Mouse (Mus musculus): ENCODE data around the gene Lrrc1.
"Not testable (repeated sequence)": the region's sequence is repeated elsewhere in the genome, so short reads cannot be mapped to it uniquely, and the experiment has no call there.

Lrrc1 gene

DNA sequence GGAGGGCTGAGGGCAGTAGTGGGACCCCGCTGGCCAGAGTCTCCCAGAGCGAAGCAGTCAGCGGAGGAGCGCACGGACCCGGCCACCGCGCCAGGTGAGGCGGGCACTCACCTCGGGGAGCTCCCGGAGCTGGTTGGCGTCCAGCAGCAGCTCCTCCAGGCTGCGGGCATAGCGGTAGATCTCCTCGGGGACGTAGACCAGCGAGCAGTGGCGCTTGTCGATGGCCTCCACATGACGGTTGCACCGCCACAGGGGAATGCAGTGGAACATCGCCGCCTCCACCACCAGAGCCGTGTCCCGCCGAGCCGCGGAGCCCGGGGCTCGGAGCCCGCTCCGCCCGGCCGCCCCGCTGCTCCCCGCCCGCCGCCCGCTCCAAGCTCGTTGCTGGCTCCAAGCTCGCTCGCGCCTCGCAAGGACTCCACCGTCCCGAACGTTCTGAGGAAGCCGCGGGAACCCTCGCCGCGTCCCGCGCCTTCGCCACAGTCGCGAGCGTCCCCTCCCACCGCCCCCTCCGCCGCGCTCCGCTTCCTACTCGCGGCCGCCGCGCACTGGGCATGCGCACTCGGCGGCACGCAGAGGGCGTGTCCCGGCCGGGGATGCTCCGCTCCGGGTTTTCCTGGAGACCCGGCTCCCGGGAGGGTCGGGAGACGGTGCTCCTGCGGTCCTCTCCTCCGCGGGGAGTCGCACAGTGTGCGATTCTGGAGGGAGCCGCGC is at the start of gene Lrrc1:
Gene Lrrc1, minus strand, starts transcription at position 517 of the 714 bp plus-strand sequence.
- DNase-seq (ENCODE audit: low spot score): peak; percentile 93

DNA sequence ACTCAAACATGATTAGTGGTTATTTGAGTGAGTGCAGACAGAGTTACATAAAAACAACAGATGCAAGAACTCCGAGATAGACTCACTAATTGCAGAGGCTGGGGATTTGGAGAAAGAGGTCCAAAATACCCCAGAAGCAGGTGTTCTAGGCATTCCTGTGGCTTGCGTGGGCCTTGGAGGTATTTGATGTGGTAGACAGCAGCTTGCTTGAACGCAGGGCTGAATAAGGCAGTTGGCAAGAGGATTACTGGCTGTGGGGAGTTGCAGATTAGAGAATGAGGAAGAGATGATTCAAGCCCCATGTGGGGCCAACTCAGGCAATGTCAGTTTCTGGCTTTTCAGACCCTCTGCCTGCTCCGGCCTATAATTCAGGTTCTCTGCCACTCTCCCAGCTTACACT is 47.8 kb upstream of the Lrrc1 start:
- DNase-seq (ENCODE audit: low spot score): no peak

DNA sequence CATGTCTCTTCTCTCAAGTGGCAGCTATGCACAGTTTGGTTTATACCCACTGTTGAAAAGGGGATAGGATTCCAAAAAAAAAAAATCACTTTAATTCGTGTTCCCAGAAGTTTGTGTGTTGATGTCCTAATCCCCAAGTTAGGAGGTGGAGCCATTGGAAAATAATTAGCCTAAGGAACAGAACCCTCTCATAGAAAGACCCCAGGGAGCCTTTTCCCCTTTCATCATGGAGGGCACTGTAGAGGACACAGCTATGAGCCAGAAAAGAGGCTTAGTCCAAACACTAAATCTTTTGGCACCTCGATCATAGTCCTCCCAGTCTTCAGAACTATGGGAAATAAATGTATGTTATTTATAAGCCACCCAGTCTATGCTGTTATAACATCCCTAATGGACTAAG is 44.8 kb upstream of the Lrrc1 start:
- no peak for DNase-seq (ENCODE audit: low spot score)

DNA sequence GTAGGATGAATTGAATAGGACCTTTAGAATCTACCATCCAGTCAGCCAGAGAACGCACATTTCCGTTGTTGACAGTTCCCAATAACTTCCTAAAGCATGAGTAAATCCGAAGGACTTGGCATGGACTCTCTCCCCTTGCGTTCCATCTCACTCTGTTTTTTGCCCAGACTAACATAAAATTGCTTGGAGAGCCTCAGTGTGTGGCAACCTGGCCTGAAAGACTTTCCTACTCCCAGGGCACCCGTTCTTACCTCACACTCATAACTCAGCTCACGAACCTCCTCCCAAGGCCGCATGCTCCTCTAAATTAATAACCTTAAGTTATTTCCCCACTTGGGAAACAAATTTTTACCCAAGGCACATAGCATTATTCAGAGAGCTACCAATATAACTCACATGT is 42.9 kb upstream of the Lrrc1 start:
- no peak for DNase-seq (ENCODE audit: low spot score)

DNA sequence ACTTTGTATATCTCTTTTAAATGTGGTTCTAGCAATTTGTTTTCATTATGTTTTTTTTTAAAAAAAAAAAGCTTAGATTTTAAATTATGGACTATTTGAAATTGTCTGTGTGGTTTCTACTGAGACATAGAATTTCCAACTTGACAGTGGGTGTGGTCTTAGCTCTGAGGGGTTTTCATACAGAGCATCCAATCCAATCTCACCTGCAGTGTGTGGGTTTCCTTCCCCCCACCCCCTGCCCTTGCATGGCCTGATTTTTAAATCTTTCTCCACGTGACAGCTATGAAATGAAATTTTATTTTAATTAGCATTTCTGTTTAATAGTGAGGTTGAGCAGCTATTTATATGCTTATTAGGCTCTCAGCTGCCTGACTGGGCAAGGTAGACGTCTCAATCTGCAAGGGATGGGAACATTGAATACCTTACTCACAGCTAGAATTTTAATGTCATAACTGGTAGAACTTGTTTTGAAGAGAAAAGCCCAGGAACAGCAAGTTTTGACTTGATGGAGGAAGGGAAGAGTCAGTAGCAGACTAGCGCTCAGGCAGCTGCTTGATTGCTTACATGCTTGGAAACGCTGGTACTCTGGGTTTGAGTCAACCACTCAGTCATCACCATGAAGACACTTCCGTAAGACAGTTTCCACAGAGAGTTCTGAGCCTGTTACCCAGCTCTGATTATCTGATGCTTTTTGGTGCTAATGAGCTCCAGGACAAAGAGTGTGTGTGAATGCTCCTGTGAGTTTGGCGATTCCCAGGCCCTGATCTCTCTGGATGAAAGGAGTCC is 42.3 kb upstream of the Lrrc1 start:
- no peak for DNase-seq (ENCODE audit: low spot score)

DNA sequence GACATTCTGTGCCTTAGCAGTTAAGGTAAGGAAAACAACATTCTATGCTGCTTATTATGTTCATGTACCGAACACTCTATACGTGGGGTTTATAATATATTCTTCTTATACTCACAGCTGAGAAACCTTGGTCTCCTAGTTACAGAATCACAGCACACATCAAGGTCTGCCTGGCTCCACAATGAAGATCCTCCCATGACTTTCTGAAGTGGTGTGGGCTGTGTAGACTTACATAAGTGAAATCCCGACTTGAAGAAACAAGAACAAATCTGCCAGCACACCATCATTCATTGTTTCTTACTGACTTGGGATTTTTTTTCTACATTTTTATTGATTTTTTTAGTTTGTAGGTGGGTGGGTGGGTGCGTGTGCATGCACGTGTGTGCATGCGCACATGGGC is 40.1 kb upstream of the Lrrc1 start:
- no peak for DNase-seq (ENCODE audit: low spot score)

DNA sequence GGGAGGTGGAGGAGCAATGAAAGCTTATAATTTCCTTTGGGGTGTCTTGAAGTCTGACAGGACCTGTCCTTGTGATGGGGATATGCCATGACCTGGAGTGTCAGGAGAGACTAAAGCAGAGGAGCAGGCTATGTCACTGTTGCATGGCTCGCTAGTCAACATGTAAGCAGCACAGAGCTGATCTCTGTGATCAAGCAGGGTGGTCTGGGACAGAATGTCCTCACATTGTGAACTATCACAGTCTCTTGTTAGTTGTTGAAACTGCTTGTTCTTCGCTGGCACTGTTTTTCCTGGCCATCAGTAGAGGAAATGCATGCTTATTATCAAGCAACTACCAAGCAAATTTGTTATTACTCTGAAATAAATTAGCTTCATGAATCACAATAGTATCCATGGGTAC is 38.6 kb upstream of the Lrrc1 start:
- no peak for DNase-seq (ENCODE audit: low spot score)

DNA sequence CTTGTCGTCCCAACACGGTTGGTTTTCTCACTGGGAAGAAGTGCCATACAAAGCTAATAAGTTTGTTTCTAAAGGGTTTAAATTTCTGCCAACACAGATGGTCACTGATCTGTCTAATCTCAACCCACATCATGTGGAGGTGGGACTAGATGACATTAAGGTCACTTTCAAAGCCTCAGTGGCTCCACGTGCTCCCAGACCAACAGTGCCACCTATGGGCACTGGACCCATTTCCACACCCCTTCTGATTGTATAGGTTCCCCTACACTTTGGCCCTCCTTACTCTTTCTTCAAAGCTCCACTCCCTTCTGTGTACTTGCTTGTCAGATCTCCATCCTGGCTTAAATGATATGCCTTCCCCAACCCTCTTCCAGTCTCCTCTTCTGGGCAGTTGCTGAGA is 35.2 kb upstream of the Lrrc1 start:
- DNase-seq (ENCODE audit: low spot score): no peak

DNA sequence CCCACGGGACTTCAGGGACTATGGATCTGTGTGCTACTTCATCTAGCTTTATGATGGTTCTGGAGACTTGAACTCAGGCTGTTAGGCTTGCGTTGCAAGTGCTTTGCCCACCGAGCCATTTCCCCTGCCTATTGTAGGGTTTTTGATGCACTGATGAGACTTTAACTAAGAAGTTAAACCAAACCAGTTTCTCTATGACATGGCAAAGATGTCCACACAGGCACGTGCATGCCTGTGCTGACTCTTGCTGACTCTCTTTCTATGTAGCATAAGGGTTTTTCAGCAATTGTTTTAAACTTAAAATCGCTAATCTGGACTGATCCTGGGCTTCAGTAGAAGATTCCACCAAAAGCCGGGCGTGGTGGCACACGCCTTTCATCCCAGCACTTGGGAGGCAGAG is 33.3 kb upstream of the Lrrc1 start:
- no peak for DNase-seq (ENCODE audit: low spot score)

DNA sequence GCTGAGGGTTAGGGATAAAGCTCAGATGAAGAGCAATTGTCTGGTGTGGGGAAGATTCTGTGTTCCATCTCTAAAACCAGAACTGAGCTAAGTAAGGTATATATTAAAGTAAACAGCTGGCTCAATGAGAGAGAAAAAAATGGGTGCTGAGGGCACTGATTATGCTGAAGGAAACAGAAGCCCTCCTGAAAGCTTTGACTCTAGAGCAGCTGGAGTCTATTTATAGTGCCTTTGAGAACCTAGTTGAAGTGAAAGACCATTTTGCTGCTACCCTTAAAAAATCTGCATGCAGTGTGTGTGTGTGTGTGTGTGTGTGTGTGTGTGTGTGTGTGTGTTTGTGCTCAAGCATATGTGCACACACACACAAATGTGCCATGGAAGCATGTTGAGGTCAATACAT is 32.7 kb upstream of the Lrrc1 start:
- no peak for DNase-seq (ENCODE audit: low spot score)

DNA sequence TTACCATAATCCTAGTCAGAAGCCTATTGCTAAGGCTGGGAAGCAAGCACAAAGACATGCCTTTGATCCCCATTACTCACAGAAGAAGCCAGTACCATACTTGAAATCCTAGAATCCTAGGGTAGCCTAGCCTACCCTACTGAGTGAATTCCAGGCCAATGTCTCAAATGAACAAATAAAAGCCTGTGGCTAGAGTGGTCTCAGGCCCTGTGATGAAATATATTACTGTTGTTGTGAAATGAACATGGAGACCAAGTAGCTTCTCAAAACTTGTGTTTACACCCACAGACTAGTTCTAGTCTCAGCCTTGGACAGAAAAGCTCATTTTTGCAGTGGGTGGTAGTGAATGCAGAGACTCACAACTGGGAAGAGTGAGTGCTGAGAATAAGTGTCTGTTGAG is 31.6 kb upstream of the Lrrc1 start:
- no peak for DNase-seq (ENCODE audit: low spot score)

DNA sequence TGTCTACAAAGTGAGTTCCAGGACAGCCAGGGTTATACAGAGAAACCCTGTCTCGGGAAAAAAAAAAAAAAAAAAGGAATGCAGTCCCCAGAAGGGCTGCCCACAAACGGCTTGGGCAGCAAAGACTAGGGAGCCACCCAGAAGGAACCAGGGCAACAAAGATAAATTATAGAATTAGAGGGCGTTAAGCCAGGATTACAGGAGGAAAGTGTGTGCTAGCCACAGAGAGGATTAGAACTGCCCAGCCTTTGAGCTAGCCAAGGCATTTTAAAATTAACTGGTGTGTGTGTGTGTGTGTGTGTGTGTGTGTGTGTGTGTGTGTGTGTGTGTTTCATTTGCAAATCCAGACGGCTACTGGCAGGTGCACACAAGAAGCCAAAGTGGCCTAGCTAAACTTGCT is 30.3 kb upstream of the Lrrc1 start:
- not testable (repeated sequence) for DNase-seq (ENCODE audit: low spot score)

DNA sequence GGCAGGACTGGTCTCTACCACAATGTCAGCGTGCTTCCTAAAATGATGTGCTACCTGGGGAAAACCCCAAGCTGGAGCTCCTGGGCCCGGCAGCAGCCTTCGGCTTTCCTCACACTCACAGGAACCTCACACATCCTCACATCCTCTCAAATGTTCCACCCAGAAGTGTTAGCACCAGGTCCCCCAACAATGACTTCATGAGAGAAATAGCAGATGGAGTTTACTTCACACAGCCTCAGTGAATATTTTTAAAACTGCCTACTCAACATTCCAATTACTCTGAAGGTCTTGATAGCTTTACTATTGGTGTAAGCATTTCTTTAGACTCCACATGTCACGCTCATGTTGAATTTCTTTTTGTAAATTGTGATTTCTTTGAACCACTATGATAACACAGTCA is 27.2 kb upstream of the Lrrc1 start:
- no peak for DNase-seq (ENCODE audit: low spot score)

DNA sequence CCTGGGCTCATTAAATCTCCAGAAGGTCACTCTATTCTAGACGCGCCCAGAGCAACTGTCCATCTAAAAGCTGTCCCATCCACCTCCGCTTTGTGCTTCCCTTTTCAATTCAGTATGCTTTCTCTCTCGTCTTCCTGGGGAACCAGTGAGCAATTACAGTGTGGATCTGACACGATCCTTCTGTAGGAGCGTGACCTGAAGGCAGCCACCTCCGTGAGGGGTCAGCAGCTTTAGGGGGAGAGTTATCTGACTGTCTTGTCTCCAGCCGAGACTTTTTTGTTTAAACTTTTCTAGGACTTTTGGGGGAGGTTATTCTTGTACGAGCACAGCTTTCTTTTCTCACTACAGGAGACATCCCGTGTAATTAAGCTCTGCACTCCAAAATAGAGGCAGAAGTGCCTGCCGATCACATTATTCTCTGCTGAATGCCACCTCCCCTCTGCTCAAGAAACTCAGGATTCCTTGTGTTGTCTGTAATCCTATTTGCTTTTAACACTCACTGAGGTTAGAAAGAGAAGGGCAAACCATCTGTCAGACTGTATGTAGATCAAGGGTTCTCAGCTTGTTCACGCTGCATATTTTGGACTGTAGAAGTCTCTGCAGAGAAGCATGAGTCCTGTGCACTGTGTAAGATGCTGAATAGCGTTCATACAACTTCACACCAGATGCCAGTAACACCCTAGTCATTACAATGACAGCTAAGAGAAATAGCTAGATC is 24.3 kb upstream of the Lrrc1 start:
- DNase-seq (ENCODE audit: low spot score): no peak

DNA sequence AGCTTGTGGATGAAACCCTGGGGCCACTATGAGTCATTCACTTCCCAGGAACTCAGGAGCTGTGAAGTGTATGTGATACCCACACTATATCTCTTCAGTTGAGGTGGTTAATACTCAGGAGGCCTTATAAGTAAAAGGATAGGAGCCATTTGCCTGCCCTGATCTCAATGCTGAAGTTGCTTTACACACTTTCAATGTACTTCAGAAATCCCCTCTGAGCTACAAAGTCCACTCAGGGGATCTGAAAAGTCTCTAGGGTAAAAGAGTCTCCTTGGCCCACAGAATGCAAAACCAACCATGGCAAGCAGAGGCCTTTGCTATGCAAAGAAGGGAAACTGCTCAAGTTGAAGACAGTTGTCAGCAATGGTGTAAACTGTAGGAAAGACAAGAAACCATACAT is 17.2 kb upstream of the Lrrc1 start:
- DNase-seq (ENCODE audit: low spot score): no peak

DNA sequence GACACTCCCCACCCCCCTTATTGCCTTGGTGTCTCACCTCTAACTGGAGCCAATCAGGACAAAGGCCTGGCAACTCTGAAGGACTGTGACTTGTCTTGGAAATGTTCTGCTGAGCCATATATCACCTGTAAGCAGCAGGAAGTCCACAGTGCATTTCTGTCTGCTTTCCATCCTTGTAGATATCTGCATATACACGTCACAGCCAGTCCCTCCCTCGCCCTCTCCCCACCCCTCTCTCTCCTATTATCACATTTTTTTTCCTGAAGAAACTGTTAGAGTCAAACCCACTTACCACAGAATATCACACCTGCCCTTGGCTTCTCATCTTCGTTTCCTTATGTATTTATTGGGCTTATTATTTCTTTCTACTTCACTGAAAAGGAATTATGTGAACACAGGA is 13.3 kb upstream of the Lrrc1 start:
- no peak for DNase-seq (ENCODE audit: low spot score)

DNA sequence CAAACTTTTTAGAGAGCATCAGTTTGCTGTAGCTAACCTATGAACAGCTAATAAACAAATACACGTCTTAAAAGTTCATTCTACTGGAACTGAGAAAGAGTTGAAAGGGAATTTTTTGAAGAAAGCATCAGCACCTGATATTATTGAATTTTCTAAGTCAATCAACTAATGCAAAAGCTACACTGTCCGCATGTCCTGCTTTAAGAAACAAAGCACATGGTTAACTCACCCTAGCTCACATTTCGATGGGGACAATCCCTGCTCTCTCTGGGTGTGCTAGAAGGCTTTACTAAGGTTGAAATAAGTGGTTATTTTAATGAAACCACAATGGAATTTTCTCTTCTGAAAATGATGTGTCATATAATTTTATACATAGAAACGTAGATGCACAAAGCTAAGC is 12.5 kb upstream of the Lrrc1 start:
- DNase-seq (ENCODE audit: low spot score): no peak

DNA sequence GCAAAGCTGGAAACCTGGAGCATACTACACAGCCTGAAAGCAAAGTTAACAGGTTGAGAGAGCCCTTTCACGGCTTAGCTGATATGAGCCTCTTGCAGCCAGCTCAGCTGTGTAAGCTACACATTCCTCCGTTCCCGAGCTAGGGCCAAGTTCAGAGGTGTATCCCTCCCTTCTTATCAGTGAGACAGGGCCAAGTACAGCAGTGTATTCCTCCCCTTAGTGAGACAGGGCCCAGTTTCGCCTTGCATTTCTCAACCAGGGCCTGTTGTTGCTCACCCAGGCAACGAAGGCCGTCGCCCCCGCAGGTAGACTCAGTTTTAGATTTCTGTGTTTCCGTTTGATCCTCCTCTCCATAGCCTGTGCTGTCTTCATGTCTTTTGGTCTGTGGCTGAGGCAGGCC is 11.8 kb upstream of the Lrrc1 start:
- DNase-seq (ENCODE audit: low spot score): no peak

DNA sequence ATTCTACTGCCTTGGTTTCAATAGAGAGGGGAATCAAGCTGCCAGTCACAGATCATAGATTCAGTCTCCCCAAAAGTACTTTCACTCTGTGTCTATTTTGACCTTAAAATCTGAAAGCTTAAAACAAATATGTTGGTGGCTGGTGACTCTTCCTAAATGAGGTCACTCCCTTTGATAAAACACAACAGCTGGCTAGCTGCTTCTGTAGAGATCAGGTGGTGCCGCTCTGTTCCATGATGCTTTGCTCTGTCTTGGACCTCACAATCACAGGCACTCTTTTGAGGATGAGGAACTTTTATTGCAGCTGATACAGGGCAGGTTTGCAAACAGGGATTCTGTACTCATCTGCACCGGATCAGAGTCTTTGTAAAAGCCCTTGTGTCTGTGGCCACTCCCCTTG is 8.8 kb upstream of the Lrrc1 start:
- no peak for DNase-seq (ENCODE audit: low spot score)

DNA sequence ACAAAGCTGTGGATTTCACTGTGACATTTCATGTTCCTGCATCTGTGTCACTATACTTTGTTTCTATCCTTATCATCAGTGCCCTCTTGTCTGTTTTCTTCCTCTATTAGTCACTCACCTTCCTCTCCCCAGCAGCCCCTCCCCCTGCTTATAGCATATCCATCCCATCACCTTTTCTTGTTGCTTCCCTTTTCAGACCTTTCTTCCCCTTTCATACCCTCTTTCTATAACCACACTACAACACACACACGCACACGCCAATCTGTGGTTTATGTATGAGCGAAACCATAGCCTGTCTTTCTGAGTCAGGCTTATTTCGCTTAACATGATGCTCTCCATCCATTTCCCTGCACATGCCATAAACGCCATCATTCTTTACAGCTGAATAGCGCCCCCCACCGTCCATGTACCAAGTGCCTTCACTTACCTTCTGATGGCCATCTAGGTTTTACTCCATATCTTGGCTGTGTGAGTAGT is 6.4 kb upstream of the Lrrc1 start:
- DNase-seq (ENCODE audit: low spot score): no peak

DNA sequence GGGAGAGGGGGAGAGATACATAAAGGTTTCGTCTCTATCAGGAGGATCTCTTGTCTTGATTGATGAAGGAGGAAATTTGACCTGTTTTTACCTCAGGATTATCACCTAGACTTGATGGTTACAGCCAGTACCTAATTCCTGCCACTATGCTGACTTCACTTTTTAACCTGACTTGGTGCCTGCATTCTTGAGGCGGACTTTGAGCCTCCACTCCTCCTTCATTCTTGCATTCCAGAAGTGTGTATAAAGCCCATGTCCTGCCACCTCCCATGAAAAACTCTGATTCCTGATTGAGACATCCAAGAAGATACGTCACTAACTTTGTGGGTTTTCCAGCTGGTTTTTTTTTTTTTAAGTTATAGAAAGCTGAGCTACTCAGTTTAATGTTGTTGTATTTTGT is 1.3 kb upstream of the Lrrc1 start:
- no peak for DNase-seq (ENCODE audit: low spot score)

DNA sequence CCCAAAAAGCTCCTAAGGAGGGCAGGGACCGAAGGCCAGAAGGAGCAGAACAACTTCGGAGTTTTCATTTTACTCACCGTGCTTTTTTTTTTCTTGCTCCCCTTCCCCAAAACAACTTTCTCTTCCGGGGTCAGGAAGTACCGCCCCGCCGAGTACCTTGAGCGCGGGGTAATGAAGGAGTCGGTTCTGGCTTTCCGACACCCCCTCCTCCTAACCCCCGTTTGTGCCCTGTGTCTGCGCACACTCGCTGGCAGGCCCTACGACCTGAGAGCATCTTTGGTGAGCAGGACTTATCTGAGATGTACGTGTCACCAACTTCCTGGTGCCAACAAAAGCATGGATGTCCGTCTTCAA is 375 bp upstream of the Lrrc1 start:
- no peak for DNase-seq (ENCODE audit: low spot score)
